In the genomic region with DNA sequence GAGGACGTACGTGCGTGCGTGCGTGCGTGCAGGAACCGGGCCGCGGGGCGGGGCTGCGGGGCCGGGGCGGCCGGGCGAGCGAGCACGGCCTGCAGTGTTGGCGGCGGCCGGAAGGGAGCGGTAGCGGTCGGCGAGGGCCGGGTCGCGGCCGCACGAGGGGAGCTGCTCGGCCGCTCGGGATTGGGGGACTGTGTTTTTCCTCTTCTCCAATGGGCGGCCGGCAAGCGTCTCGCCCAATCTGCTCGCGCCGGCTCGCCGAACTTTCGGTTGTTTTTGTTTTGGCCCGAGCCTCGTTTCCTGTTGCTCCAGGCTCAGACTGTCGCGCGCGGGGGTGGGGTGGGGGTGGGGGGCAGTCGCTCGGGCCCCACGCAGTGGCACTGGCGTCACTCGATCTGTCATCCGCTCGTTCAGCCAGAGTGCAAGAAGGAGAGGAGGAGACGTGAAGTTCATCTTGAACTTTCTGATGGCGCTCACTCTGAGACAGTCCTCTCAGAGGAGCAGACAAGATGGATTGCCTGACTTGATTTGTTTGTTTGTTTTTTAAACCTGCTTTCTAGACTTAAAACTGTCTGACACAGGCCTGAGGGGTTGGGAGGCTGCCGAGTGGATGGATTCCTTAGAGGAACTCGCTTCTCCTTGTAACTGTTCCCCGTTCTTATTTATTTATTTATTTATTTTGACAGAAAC, we compare ENCODE assay signal across 8 mouse cellular contexts. TPM values are rescaled to one million over a fixed set of nuclear protein-coding genes. Genes with fewer than 3 reads are reported as not detected.
A peak's percentile ranks its signal among the peaks of the same experiment; 100 is the strongest.
DNase-seq lines count a peak whose midpoint lies in the region; ATAC-seq and TF ChIP-seq lines count a peak whose summit lies in the region.

No protein-coding gene starts in this region.

- peak overlapping the region; percentile 79 to 98 for H3K4me3 ChIP-seq in heart, embryonic 14.5 days (ENCODE audit: control insufficient read depth in 1 of 2, insufficient read depth in 1 of 2, low read depth in 1 of 2, low read length in 2 of 2)
- H3K4me3 ChIP-seq in liver, postnatal 0 days (ENCODE audit: low read depth, low read length) = peak overlapping the region; percentile 99
- peak overlapping the region; percentile 95 for H3K4me3 ChIP-seq in neural tube, embryonic 12.5 days
- peak overlapping the region; percentile 93 for H3K4me3 ChIP-seq in testis, adult 2 months (ENCODE audit: control insufficient read depth, low read depth, low read length)

- H3K27ac ChIP-seq in heart, embryonic 14.5 days (replicated peaks in 1 of 2; ENCODE audit: control insufficient read depth in 1 of 2, insufficient read depth in 1 of 2, low read depth in 2 of 2, low read length in 2 of 2) = peak overlapping the region; percentile 99 to 100
- peak overlapping the region; percentile 100 for H3K27ac ChIP-seq in liver, postnatal 0 days (ENCODE audit: low read depth)
- H3K27ac ChIP-seq in neural tube, embryonic 12.5 days = peak overlapping the region; percentile 100
- H3K27ac ChIP-seq in testis, adult 2 months (ENCODE audit: control insufficient read depth, insufficient read depth, low read depth, low read length) = peak overlapping the region; percentile 95

- no peak; the same call in 1 of the 2 replicates for TF ChIP-seq POLR2A in testis, adult 2 months (IDR thresholded peaks at IDR 0.05; ENCODE audit: control insufficient read depth, low read depth, low read length)

- H3K9ac ChIP-seq in heart, embryonic 14.5 days (ENCODE audit: low read length) = peak overlapping the region; percentile 100
- H3K9ac ChIP-seq in liver, postnatal 0 days (replicated peaks) = peak overlapping the region; percentile 100
- H3K9ac ChIP-seq in neural tube, embryonic 12.5 days = peak overlapping the region; percentile 100

- H3K9me3 ChIP-seq in heart, embryonic 14.5 days (ENCODE audit: control insufficient read depth, low read length) = no peaks in the 10 kb centered on the region
- H3K9me3 ChIP-seq in liver, postnatal 0 days (ENCODE audit: low read length) = no peaks in the 10 kb centered on the region
- no peaks in the 10 kb centered on the region for H3K9me3 ChIP-seq in neural tube, embryonic 12.5 days

- 2% methylated on average over 56 of the region's 60 CpGs for WGBS in heart, embryonic 14.5 days
- under 1% methylated on average over 41 of the region's 60 CpGs for WGBS in liver, postnatal 0 days (ENCODE audit: insufficient replicate concordance)
- WGBS in neural tube, embryonic 12.5 days = 1% methylated on average over 60 of the region's 60 CpGs

- no peaks in the 10 kb centered on the region for H3K36me3 ChIP-seq in heart, embryonic 14.5 days (ENCODE audit: control insufficient read depth, insufficient read depth, low read length)
- H3K36me3 ChIP-seq in liver, postnatal 0 days (replicated peaks; ENCODE audit: insufficient read depth, low read length) = 0 out of 2 replicates have a peak, but pooled peaks cover 3% of the 10 kb centered on the region
- H3K36me3 ChIP-seq in neural tube, embryonic 12.5 days = peaks cover 6% of the 10 kb centered on the region; the same call in 1 of the 2 replicates
- H3K36me3 ChIP-seq in testis, adult 2 months (ENCODE audit: control insufficient read depth, insufficient read depth, low read length) = no peaks in the 10 kb centered on the region

- ATAC-seq in erythroblast, adult 5-6 weeks (replicated peaks; ENCODE audit: low FRiP score, poor library complexity, severe bottlenecking) = peak; percentile 92
- peak; percentile 86 for ATAC-seq in heart, embryonic 14.5 days (ENCODE audit: insufficient number of reproducible peaks, insufficient read depth, low FRiP score, low read depth)
- peak; percentile 92 for ATAC-seq in liver, postnatal 0 days
- ATAC-seq in neural tube, embryonic 12.5 days (ENCODE audit: low FRiP score, low read depth) = peak; percentile 86

- DNase-seq in CD8-positive naive resting alpha-beta T cell, adult 2 months (ENCODE audit: low read depth in 2 of 2, low spot score in 2 of 2) = peak; percentile 91 to 94
- peak; percentile 76 for DNase-seq in brain, embryonic 18.5 days (ENCODE audit: low read depth, low spot score)
- peak; percentile 96 for DNase-seq in kidney, postnatal 10 days
- peak; percentile 95 for DNase-seq in liver, postnatal 0 days

- peaks cover 7 to 21% of the 10 kb centered on the region in 2 experiments for H3K4me1 ChIP-seq in heart, embryonic 14.5 days (ENCODE audit: control insufficient read depth in 2 of 2, insufficient read depth in 2 of 2, low read length in 2 of 2)
- H3K4me1 ChIP-seq in liver, postnatal 0 days (ENCODE audit: insufficient read depth) = peaks cover 15% of the 10 kb centered on the region
- H3K4me1 ChIP-seq in neural tube, embryonic 12.5 days = peaks cover 30% of the 10 kb centered on the region
- H3K4me1 ChIP-seq in testis, adult 2 months (ENCODE audit: control insufficient read depth, insufficient read depth, low read length) = peaks cover 8% of the 10 kb centered on the region

- H3K27me3 ChIP-seq in heart, embryonic 14.5 days (ENCODE audit: control insufficient read depth, insufficient read depth, low read length) = no peaks in the 10 kb centered on the region
- H3K27me3 ChIP-seq in liver, postnatal 0 days (ENCODE audit: insufficient read depth, low read length) = no peaks in the 10 kb centered on the region
- no peaks in the 10 kb centered on the region for H3K27me3 ChIP-seq in neural tube, embryonic 12.5 days (replicated peaks)
- no peaks in the 10 kb centered on the region for H3K27me3 ChIP-seq in testis, adult 2 months (ENCODE audit: control insufficient read depth, insufficient read depth, low read length)

- TF ChIP-seq CTCF in liver, postnatal 0 days (IDR thresholded peaks at IDR 0.05; ENCODE audit: low read depth) = peak; percentile 65
- peak; percentile 34 for TF ChIP-seq CTCF in testis, adult 2 months (IDR thresholded peaks at IDR 0.05; ENCODE audit: control insufficient read depth, insufficient read depth, insufficient replicate concordance, low read depth, low read length)

- no peak for TF ChIP-seq EP300 in liver, postnatal 0 days (IDR thresholded peaks at IDR 0.05; ENCODE audit: low read depth)

- peak overlapping the region; percentile 77 for H3K4me2 ChIP-seq in heart, embryonic 14.5 days (ENCODE audit: low read length)
- H3K4me2 ChIP-seq in liver, postnatal 0 days (ENCODE audit: low read depth, low read length) = peak overlapping the region; percentile 87
- peak overlapping the region; percentile 74 for H3K4me2 ChIP-seq in neural tube, embryonic 12.5 days (replicated peaks)

RNA-seq across cellular contexts. Expression of a gene that starts 1.6 kb away (rescaled TPM):
- total RNA-seq in erythroblast, adult 5-6 weeks (2015; ENCODE audit: low replicate concordance) = 21.3 and 35.0 TPM in 2 replicates
- total RNA-seq in erythroblast, adult 5-6 weeks (2017; ENCODE audit: low replicate concordance) = 40.5 and 58.8 TPM in 2 replicates
- 25.6 and 27.3 TPM in 2 replicates for polyA plus RNA-seq in heart, embryonic 14.5 days (2014; fragmentation: Nextera tagmentation; extraction: Ambion mirVana)
- polyA plus RNA-seq in liver, postnatal 0 days (2015; fragmentation: Nextera tagmentation; extraction: Ambion mirVana) = 4.7 and 6.2 TPM in 2 replicates
- 53.1 and 55.3 TPM in 2 replicates for polyA plus RNA-seq in neural tube, embryonic 12.5 days (2016; fragmentation: Nextera tagmentation; extraction: Ambion mirVana)
- 5.1 and 7.4 TPM in 2 replicates for polyA plus RNA-seq in testis, adult 2 months (2012; rRNA removed)

Comparison
In these comparisons a context has a peak if more than half of its experiments do, and no peak if none do; other contexts are left out.
1. Peak in every context shown above with its lines: DNase-seq, ATAC-seq, H3K4me3 ChIP-seq and H3K27ac ChIP-seq.